Mouse (Mus musculus) embryonic facial prominence, embryonic 15.5 days (tissue): Measurements from ENCODE around the gene Gm21983. TPM values are rescaled to one million over a fixed set of nuclear protein-coding genes. Genes with fewer than 3 reads are reported as not detected.
A peak's percentile ranks its signal among the peaks of the same experiment; 100 is the strongest.

Experiments
- ATAC-seq: fragments of 200-750 bp; cut with Nextera tagmentation; 2 replicates; pipeline ENCODE4 v1.8.0; 2017; ENCODE audit warnings: low read depth, moderate TSS enrichment; ENCODE audit not compliant: insufficient number of reproducible peaks, low FRiP score, low TSS enrichment
- H3K27ac ChIP-seq: fragments of 300-500 bp; sonication (generic); replicated peaks from 2 replicates; pipeline ENCODE4 v1.5.1; 2015; ENCODE audit warnings: mild to moderate bottlenecking, inconsistent platforms
- H3K27me3 ChIP-seq: fragments of 300-500 bp; sonication (generic); 2 replicates; pipeline ENCODE4 v1.6.1; 2015; ENCODE audit warnings: inconsistent platforms
- H3K36me3 ChIP-seq: fragments of 300-500 bp; sonication (generic); 2 replicates; pipeline ENCODE4 v1.6.1; 2015; ENCODE audit warnings: mild to moderate bottlenecking, inconsistent platforms
- H3K4me1 ChIP-seq: fragments of 300-500 bp; sonication (generic); 2 replicates; pipeline ENCODE4 v1.6.1; 2015; ENCODE audit warnings: inconsistent platforms
- H3K4me2 ChIP-seq: fragments of 300-500 bp; sonication (generic); replicated peaks from 2 replicates; pipeline ENCODE4 v1.6.1; 2015; ENCODE audit warnings: mild to moderate bottlenecking, inconsistent platforms
- H3K4me3 ChIP-seq: fragments of 300-500 bp; sonication (generic); replicated peaks from 2 replicates; pipeline ENCODE4 v1.5.1; 2015; ENCODE audit warnings: mild to moderate bottlenecking, inconsistent platforms
- H3K9ac ChIP-seq: fragments of 300-500 bp; sonication (generic); 2 replicates; pipeline ENCODE4 v1.6.1; 2015; ENCODE audit warnings: inconsistent platforms
- H3K9me3 ChIP-seq: fragments of 300-500 bp; sonication (generic); replicated peaks from 2 replicates; pipeline ENCODE4 v1.6.1; 2016; ENCODE audit warnings: inconsistent platforms
- WGBS: fragments of 180-500 bp; shearing (Covaris S2); methylation state at CpG from one replicate; pipeline ENCODE4 v1.1.7; 2015; 5-methylcytosine and 5-hydroxymethylcytosine counted together
- microRNA counts: library from miRNA; unstranded; fragments of <30 nt; microRNA quantifications from one replicate; lab custom pipeline; 2016
- microRNA-seq: library from miRNA; unstranded; fragments of <30 nt; microRNA quantifications from one replicate; pipeline ENCODE4, GENCODE M21; 2016; ENCODE audit warnings: borderline number of aligned reads
- polyA plus RNA-seq: library from polyadenylated mRNA; unstranded; fragments of >200 nt; fragmentation: Nextera tagmentation; extraction: Ambion mirVana; gene quantifications from 2 replicates; pipeline ENCODE4 v1.2.1, GENCODE M21; 2015

Gm21983 gene
- polyA plus RNA-seq, 1 experiment from 2014 or later, result 1.9 TPM

DNA sequence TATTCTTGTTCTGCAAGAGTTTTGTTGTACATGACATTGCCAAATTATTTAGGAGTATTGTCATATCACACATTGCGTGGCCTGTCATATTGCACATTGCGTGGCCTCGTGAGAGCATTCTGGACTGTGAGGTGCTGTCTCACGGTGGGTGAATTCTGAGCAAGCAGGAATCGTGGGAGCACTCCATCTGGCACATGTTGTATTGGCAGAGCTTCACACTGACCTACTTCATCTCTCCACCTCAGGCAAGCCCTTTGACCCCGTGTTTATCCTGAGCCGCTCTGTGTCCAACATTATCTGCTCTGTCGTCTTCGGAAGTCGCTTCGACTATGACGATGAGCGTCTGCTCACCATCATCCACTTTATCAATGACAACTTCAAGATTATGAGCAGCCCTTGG is 51.9 kb downstream of the Gm21983 start:
- no peak overlapping the region for H3K9ac ChIP-seq
- no peak for ATAC-seq
- no peak overlapping the region for H3K4me3 ChIP-seq
- no peaks in the 10 kb centered on the region for H3K4me1 ChIP-seq
- H3K36me3 ChIP-seq, result no peaks in the 10 kb centered on the region
- no peaks in the 10 kb centered on the region for H3K27me3 ChIP-seq
- no peak overlapping the region for H3K27ac ChIP-seq
- no peak overlapping the region for H3K4me2 ChIP-seq
- H3K9me3 ChIP-seq, result no peaks in the 10 kb centered on the region
- WGBS, result 90% methylated on average over 13 of the region's 13 CpGs

GRCm38 (mm10) chr7:27128162-27128561 is 52.7 kb downstream of the Gm21983 start:
- Histone ChIP-seq H3K4me2 (no peak overlapping the region), H3K36me3 (no peaks in the 10 kb centered on the region), H3K9ac (no peak overlapping the region), H3K9me3 (no peaks in the 10 kb centered on the region), H3K27me3 (no peaks in the 10 kb centered on the region), H3K27ac (no peak overlapping the region), H3K4me3 (no peak overlapping the region), H3K4me1 (no peaks in the 10 kb centered on the region)
- ATAC-seq, result no peak
- WGBS, result 39% methylated on average over 3 of the region's 3 CpGs

GRCm38 (mm10) chr7:27124969-27125368 is 55.9 kb downstream of the Gm21983 start:
- no peaks in the 10 kb centered on the region for H3K27me3 ChIP-seq
- no peaks in the 10 kb centered on the region for H3K36me3 ChIP-seq
- H3K4me1 ChIP-seq, result no peaks in the 10 kb centered on the region
- H3K4me2 ChIP-seq, result no peak overlapping the region
- 82% methylated on average over 4 of the region's 4 CpGs for WGBS
- no peak for ATAC-seq
- H3K9me3 ChIP-seq, result no peaks in the 10 kb centered on the region
- H3K9ac ChIP-seq, result no peak overlapping the region
- no peak overlapping the region for H3K4me3 ChIP-seq
- no peak overlapping the region for H3K27ac ChIP-seq

- WGBS, result 77% methylated on average over 5 of the region's 5 CpGs
- no peaks in the 10 kb centered on the region for H3K4me1 ChIP-seq
- no peak for ATAC-seq
- no peak overlapping the region for H3K4me3 ChIP-seq
- no peak overlapping the region for H3K4me2 ChIP-seq
- H3K27ac ChIP-seq, result no peak overlapping the region
- H3K36me3 ChIP-seq, result no peaks in the 10 kb centered on the region
- no peaks in the 10 kb centered on the region for H3K27me3 ChIP-seq
- no peak overlapping the region for H3K9ac ChIP-seq
- H3K9me3 ChIP-seq, result no peaks in the 10 kb centered on the region
These were observed 56.5 kb downstream of the Gm21983 start for GRCm38 (mm10) chr7:27124305-27124832.

DNA sequence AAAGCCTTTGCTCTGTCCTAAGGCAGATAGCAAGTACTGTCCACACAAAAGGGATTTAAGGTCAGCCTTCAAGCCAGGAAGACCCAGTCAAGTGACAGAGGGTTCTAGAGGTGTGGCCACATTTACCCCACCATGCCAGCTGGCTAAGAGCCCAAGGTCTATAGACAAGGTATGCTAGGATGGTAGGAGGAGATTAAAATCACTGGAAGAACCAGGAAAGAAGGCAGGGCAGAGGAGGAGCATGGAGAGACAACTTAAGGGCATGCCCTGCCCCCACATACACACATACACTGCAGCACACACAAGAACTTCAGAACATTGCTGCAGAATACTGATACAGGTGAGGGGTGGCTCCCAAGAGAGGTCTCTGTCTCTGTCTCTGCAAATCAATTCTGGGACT is 61.2 kb downstream of the Gm21983 start, which contains the start of gene Cyp2f2:
Cyp2f2 (plus strand) TSS at position 234 of the 400 bp plus-strand sequence.
- no peak within 1 kb of the TSS; the same call in 1 of the 2 replicates for H3K27ac ChIP-seq
- H3K4me1 ChIP-seq, result 0 out of 2 replicates have a peak, but pooled peaks cover 6% of the 10 kb centered on the region
- ATAC-seq, result no peak
- no peak within 1 kb of the TSS for H3K9ac ChIP-seq
- H3K27me3 ChIP-seq, result no peaks in the 10 kb centered on the region
- H3K9me3 ChIP-seq, result no peaks in the 10 kb centered on the region
- H3K36me3 ChIP-seq, result no peaks in the 10 kb centered on the region
- H3K4me2 ChIP-seq, result no peak within 1 kb of the TSS
- no peak within 1 kb of the TSS for H3K4me3 ChIP-seq

MicroRNAs within 50 kb of the gene (microRNA counts, 519-probe panel; counts per million panel counts)
- not detected for microRNA mmu-miR-1191 (lab: Ali Mortazavi, UCI)

Small RNA genes lying within 50 kb of the gene (microRNA-seq; reads per million reads assigned to microRNA genes)
- gene Mir1191 (4.1 reads per million, percentile 18 among the genes with 10 or more reads in this experiment), gene Mir3101 (not detected)

Other genes with a start within 250 kb of the Gm21983 start
- not detected in 2 replicates for gene Cyp2a22, start 241.7 kb downstream of the Gm21983 start, polyA plus RNA-seq
- not detected in 2 replicates for gene Cyp2a12, start 152.0 kb downstream of the Gm21983 start, polyA plus RNA-seq
- 71.5 and 102 TPM in 2 replicates for gene Cyp2f2, start 61.2 kb downstream of the Gm21983 start, polyA plus RNA-seq
- 2.1 and 4.7 TPM in 2 replicates for gene Cyp2t4, start 27.4 kb downstream of the Gm21983 start, polyA plus RNA-seq
- 83.0 and 86.7 TPM in 2 replicates for gene Egln2, start 14.3 kb downstream of the Gm21983 start, polyA plus RNA-seq
- gene Rab4b, start 2.2 kb downstream of the Gm21983 start, polyA plus RNA-seq, result 72.4 and 73.1 TPM in 2 replicates
- 37.4 and 53.5 TPM in 2 replicates for gene Mia, start 71 bp upstream of the Gm21983 start, polyA plus RNA-seq
- 3.9 and 4.3 TPM in 2 replicates for gene BC024978, start 14.7 kb upstream of the Gm21983 start, polyA plus RNA-seq
- 238 and 242 TPM in 2 replicates for gene Snrpa, start 15.2 kb upstream of the Gm21983 start, polyA plus RNA-seq
- 11.6 and 13.5 TPM in 2 replicates for gene Itpkc, start 47.6 kb upstream of the Gm21983 start, polyA plus RNA-seq
- 23.0 and 27.1 TPM in 2 replicates for gene Coq8b, start 51.9 kb upstream of the Gm21983 start, polyA plus RNA-seq
- 48.7 and 49.3 TPM in 2 replicates for gene Numbl, start 77.3 kb upstream of the Gm21983 start, polyA plus RNA-seq
- 85.5 and 92.3 TPM in 2 replicates for gene Ltbp4, start 156.6 kb upstream of the Gm21983 start, polyA plus RNA-seq
- gene Shkbp1, start 174.9 kb upstream of the Gm21983 start, polyA plus RNA-seq, result 36.8 and 46.2 TPM in 2 replicates
- gene Gm20479, start 176.3 kb upstream of the Gm21983 start, polyA plus RNA-seq, result 0.35 and 0.43 TPM in 2 replicates